Mouse (Mus musculus) midbrain, embryonic 14.5 days (tissue): ENCODE data around the gene Uvrag. TPM values are rescaled to one million over a fixed set of nuclear protein-coding genes. Genes with fewer than 3 reads are reported as not detected.

Experiments used
- ATAC-seq: fragments of 200-750 bp; cut with Nextera tagmentation; 2 replicates; pipeline ENCODE4 v1.8.0; 2017; ENCODE audit warnings: moderate number of reproducible peaks, moderate library complexity; ENCODE audit not compliant: low FRiP score, low TSS enrichment
- DNase-seq: peaks from one replicate; pipeline ENCODE4 v3.0.0-alpha.2; 2015
- H3K27ac ChIP-seq: fragments of 300-500 bp; sonication (generic); replicated peaks from 2 replicates; pipeline ENCODE4 v1.5.1; 2014; ENCODE audit warnings: mild to moderate bottlenecking, low read depth, low read length, moderate library complexity
- H3K27me3 ChIP-seq: fragments of 300-500 bp; sonication (generic); 2 replicates; pipeline ENCODE4 v1.6.1; 2014; ENCODE audit warnings: low read length, control low read depth, mixed read lengths; ENCODE audit not compliant: control insufficient read depth, insufficient read depth
- H3K36me3 ChIP-seq: fragments of 300-500 bp; sonication (generic); 2 replicates; pipeline ENCODE4 v1.6.1; 2014; ENCODE audit warnings: low read length, control low read depth; ENCODE audit not compliant: control insufficient read depth, insufficient read depth
- H3K4me1 ChIP-seq: fragments of 300-500 bp; sonication (generic); 2 replicates; pipeline ENCODE4 v1.6.1; 2014; ENCODE audit warnings: mild to moderate bottlenecking, antibody characterized with exemption, low read length, control low read depth; ENCODE audit not compliant: control insufficient read depth, insufficient read depth
- H3K4me2 ChIP-seq: fragments of 300-500 bp; sonication (generic); 2 replicates; pipeline ENCODE4 v1.6.1; 2014; ENCODE audit warnings: mild to moderate bottlenecking, low read length, moderate library complexity
- H3K4me3 ChIP-seq: fragments of 300-500 bp; sonication (generic); replicated peaks from 2 replicates; pipeline ENCODE4 v1.5.1; 2014; ENCODE audit warnings: low read depth, low read length
- H3K9ac ChIP-seq: fragments of 300-500 bp; sonication (generic); replicated peaks from 2 replicates; pipeline ENCODE4 v1.6.1; 2014; ENCODE audit warnings: mild to moderate bottlenecking, low read length, moderate library complexity
- H3K9me3 ChIP-seq: fragments of 300-500 bp; sonication (generic); 2 replicates; pipeline ENCODE4 v1.6.1; 2016; ENCODE audit warnings: low read length, control low read depth, mixed read lengths; ENCODE audit not compliant: control insufficient read depth
- WGBS: fragments of 180-500 bp; shearing (Covaris S2); extraction: QIAGEN DNeasy Blood & Tissue Kit; methylation state at CpG from one replicate; pipeline ENCODE4 v1.1.7; 2014; 5-methylcytosine and 5-hydroxymethylcytosine counted together
- polyA plus RNA-seq: library from polyadenylated mRNA; unstranded; fragments of >200 nt; fragmentation: Nextera tagmentation; extraction: Ambion mirVana; gene quantifications from 2 replicates; pipeline ENCODE4 v1.2.1, GENCODE M21; 2014

Gene Uvrag
- polyA plus RNA-seq, 1 experiment from 2014 or later: 21.0 TPM

GRCm38 (mm10) chr7:98926906-98927528 lies 213.9 kb downstream of the Uvrag start:
- no peak overlapping the region for H3K4me3 ChIP-seq
- no peak overlapping the region for H3K27ac ChIP-seq
- no peak overlapping the region for H3K4me2 ChIP-seq
- ATAC-seq (no peak), DNase-seq (no peak)
- no peak overlapping the region for H3K9ac ChIP-seq
- no peaks in the 10 kb centered on the region for H3K9me3 ChIP-seq
- H3K36me3 ChIP-seq: no peaks in the 10 kb centered on the region
- H3K27me3 ChIP-seq: no peaks in the 10 kb centered on the region
- peaks cover 18% of the 10 kb centered on the region for H3K4me1 ChIP-seq
- 81% methylated on average over 10 of the region's 10 CpGs for WGBS

GRCm38 (mm10) chr7:98924380-98924869 lies 216.5 kb downstream of the Uvrag start:
- Histone ChIP-seq H3K4me1 (peaks cover 18% of the 10 kb centered on the region), H3K36me3 (no peaks in the 10 kb centered on the region), H3K27ac (peak overlapping the region; percentile 74), H3K4me3 (no peak overlapping the region), H3K9me3 (no peaks in the 10 kb centered on the region), H3K27me3 (no peaks in the 10 kb centered on the region), H3K4me2 (peak overlapping the region; percentile 42), H3K9ac (peak overlapping the region; percentile 39)
- 0 out of 2 replicates have a peak, but pooled peaks have one; percentile 63 for ATAC-seq
- peak; percentile 75 for DNase-seq
- WGBS: 15% methylated on average over 18 of the region's 18 CpGs

- H3K4me1 ChIP-seq: peaks cover 18% of the 10 kb centered on the region
- 86% methylated on average over 5 of the region's 5 CpGs for WGBS
- H3K4me3 ChIP-seq: no peak overlapping the region
- no peak overlapping the region for H3K27ac ChIP-seq
- H3K27me3 ChIP-seq: no peaks in the 10 kb centered on the region
- no peak for DNase-seq
- no peak for ATAC-seq
- H3K36me3 ChIP-seq: no peaks in the 10 kb centered on the region
- no peak overlapping the region for H3K9ac ChIP-seq
- no peaks in the 10 kb centered on the region for H3K9me3 ChIP-seq
- no peak overlapping the region for H3K4me2 ChIP-seq
These were observed 218.0 kb downstream of the Uvrag start for GRCm38 (mm10) chr7:98922984-98923383.

DNA sequence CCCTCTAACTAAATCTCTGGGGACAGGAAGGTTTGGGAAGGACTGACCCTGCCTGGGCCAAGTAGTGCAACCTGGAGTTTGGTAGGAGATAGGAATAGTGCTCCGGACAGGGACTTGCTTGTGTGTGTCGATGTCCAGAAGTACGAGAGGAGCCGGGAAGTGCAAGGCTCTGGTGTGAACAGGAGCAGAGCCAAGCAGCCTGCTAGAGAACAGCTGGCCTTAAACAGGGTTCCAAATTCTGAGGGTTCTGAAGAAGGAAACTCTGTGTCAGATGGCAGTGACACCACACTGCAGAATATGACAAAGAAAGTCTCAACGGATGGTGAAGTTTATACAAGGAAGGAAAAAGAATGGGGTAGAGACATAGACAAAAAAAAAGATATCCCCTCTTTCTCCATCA lies 223.5 kb downstream of the Uvrag start:
- 91% methylated on average over 5 of the region's 5 CpGs for WGBS
- Histone ChIP-seq H3K9me3 (no peaks in the 10 kb centered on the region), H3K9ac (no peak overlapping the region), H3K4me3 (no peak overlapping the region), H3K4me2 (no peak overlapping the region), H3K4me1 (no peaks in the 10 kb centered on the region), H3K27ac (no peak overlapping the region), H3K27me3 (no peaks in the 10 kb centered on the region), H3K36me3 (no peaks in the 10 kb centered on the region)
- DNase-seq: no peak
- no peak for ATAC-seq

DNA sequence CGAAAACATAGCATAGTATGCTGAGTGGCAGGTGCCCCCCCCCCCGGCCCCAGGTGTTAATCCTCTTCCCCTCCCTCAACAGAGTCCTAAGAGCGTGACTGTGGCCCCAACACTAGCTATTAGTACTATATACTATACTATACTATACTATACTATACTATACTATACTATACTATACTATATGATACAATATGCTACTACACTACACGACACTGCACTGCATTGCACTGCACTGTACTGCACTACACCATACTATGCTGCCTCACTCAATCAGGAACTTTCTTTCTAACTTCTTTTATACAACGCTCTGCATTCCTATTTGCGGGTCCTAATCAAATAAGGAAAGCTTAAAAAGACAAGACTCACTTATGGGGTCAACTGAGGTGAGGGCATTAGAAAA lies 224.4 kb downstream of the Uvrag start:
- ATAC-seq (no peak), DNase-seq (no peak)
- WGBS: 95% methylated on average over 6 of the region's 6 CpGs
- H3K4me3 ChIP-seq: no peak overlapping the region
- no peaks in the 10 kb centered on the region for H3K4me1 ChIP-seq
- H3K4me2 ChIP-seq: no peak overlapping the region
- no peak overlapping the region for H3K27ac ChIP-seq
- no peak overlapping the region for H3K9ac ChIP-seq
- no peaks in the 10 kb centered on the region for H3K36me3 ChIP-seq
- no peaks in the 10 kb centered on the region for H3K9me3 ChIP-seq
- H3K27me3 ChIP-seq: no peaks in the 10 kb centered on the region

DNA sequence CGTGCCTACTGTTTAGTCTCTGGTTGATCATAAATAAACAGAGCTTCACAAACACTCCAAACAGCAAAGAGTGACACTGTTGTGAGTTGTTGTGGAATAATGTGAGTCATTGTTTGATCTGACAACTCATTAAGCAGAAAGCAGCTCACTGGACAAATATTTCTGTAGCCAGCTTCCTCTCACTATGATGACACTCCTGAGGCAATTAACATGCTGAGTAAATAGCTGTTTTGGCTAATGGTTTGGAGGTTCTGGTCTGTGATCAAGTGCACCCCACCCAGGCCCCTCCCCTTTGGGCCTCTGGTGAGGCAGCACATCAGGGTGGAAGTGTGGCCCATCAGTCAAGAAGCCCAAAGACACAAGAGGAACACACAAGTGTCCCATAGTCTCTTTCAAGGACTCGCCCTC lies 228.0 kb downstream of the Uvrag start:
- Histone ChIP-seq H3K36me3 (no peaks in the 10 kb centered on the region), H3K27me3 (no peaks in the 10 kb centered on the region), H3K4me2 (no peak overlapping the region), H3K9me3 (no peaks in the 10 kb centered on the region), H3K9ac (no peak overlapping the region), H3K4me3 (no peak overlapping the region), H3K4me1 (no peaks in the 10 kb centered on the region), H3K27ac (no peak overlapping the region)
- 84% methylated on average over 2 of the region's 2 CpGs for WGBS
- no peak for ATAC-seq
- no peak for DNase-seq

GRCm38 (mm10) chr7:98911276-98911675 lies 229.7 kb downstream of the Uvrag start:
- no peak overlapping the region for H3K4me3 ChIP-seq
- 84% methylated on average over 8 of the region's 8 CpGs for WGBS

DNA sequence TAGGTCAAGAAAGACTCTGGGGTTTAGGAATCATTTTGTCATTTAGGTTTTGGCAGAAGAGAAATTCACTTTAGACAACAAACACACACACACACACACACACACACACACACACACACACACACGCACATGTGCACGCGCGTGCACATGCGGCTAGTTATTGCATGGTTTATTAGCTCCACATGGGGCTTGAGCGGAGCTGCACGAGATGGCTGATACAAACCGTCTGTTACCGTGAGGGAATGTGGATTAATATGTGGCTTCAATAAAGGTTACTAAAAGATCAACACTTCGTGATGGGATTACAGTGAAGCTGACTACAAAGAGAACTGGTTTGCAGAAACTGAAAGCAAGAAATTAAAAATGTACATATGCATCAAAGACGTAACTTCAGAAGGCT lies 230.2 kb downstream of the Uvrag start:
- no peak for ATAC-seq
- Histone ChIP-seq H3K9ac (no peak overlapping the region), H3K27me3 (no peaks in the 10 kb centered on the region), H3K4me1 (no peaks in the 10 kb centered on the region), H3K4me3 (no peak overlapping the region), H3K27ac (no peak overlapping the region), H3K36me3 (no peaks in the 10 kb centered on the region), H3K9me3 (no peaks in the 10 kb centered on the region), H3K4me2 (no peak overlapping the region)
- WGBS: 79% methylated on average over 11 of the region's 11 CpGs
- no peak for DNase-seq

More at GRCm38 (mm10) chr7:98911276-98911675, 229.7 kb downstream of the Uvrag start:
- ATAC-seq (no peak), DNase-seq (no peak)
- no peaks in the 10 kb centered on the region for H3K4me1 ChIP-seq
- H3K4me2 ChIP-seq: no peak overlapping the region
- H3K9ac ChIP-seq: no peak overlapping the region
- no peaks in the 10 kb centered on the region for H3K9me3 ChIP-seq
- no peaks in the 10 kb centered on the region for H3K36me3 ChIP-seq
- H3K27me3 ChIP-seq: no peaks in the 10 kb centered on the region
- no peak overlapping the region for H3K27ac ChIP-seq

- H3K4me1 ChIP-seq: no peaks in the 10 kb centered on the region
- 91% methylated on average over 11 of the region's 11 CpGs for WGBS
- no peak overlapping the region for H3K4me2 ChIP-seq
- no peaks in the 10 kb centered on the region for H3K36me3 ChIP-seq
- ATAC-seq (no peak), DNase-seq (no peak)
- H3K4me3 ChIP-seq: no peak overlapping the region
- no peaks in the 10 kb centered on the region for H3K9me3 ChIP-seq
- H3K27ac ChIP-seq: no peak overlapping the region
- no peaks in the 10 kb centered on the region for H3K27me3 ChIP-seq
- no peak overlapping the region for H3K9ac ChIP-seq
These were observed 230.8 kb downstream of the Uvrag start for GRCm38 (mm10) chr7:98910164-98910563.
